Mouse (Mus musculus): ENCODE measurements around the gene Gm10271.
A peak's percentile ranks its signal among the peaks of the same experiment; 100 is the strongest.

DNA sequence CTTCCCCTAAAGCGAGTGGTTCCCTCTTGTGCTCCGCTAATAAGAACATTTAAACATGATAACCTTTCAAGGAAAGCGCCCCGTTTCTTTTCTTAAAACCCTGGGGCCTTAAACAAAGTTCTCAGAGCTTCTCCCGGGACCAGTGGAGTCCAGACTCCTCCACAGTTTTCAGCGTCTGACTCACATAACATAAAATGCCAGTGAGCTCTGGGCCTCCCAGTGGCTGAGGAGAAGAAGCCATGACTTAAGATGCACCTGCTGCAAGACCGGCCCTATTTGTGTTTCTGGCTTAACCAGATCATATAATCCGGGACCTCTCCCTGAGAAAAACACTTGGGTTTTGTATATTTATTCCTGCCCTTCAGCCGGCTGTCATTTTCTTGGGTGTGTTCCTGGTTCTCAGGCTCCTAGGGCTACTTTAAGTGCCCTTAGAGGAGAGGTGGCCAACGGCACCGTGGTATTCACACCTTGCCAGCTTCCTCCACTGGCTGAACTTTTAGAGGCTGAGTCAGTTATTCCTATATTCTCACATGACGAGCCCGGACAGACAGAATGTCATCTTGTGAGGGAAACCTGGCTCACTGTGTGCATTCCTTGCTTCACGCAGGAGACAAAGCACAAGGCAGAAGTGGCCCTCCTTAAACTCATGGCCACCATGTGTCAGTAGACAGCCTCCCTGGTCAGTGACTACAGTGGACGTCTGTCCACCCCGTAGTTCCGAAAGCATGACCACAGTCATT is 26.5 kb upstream of the Gm10271 start:
- TF ChIP-seq EP300 (optimal IDR thresholded peaks at IDR 0.05): no peak
- peak; percentile 22; the same call in 1 of the 2 replicates for TF ChIP-seq CTCF (IDR thresholded peaks at IDR 0.05; ENCODE audit: low read depth)
